Mouse (Mus musculus) lung, embryonic 14.5 days (tissue): ENCODE data around the gene Tigar. TPM values are rescaled to one million over a fixed set of nuclear protein-coding genes. Genes with fewer than 3 reads are reported as not detected.
A peak's percentile ranks its signal among the peaks of the same experiment; 100 is the strongest.

Experiments used
- ATAC-seq: fragments of 200-750 bp; cut with Nextera tagmentation; 2 replicates; pipeline ENCODE4 v1.8.0; 2017; ENCODE audit warnings: mild to moderate bottlenecking, moderate TSS enrichment, moderate library complexity; ENCODE audit not compliant: insufficient read depth
- DNase-seq: peaks from one replicate; pipeline ENCODE4 v3.0.0-alpha.2; 2015
- H3K27ac ChIP-seq: fragments of 300-500 bp; sonication (generic); 2 replicates; pipeline ENCODE4 v1.5.1; 2014; ENCODE audit warnings: low read depth, mild to moderate bottlenecking, moderate library complexity
- H3K27me3 ChIP-seq: fragments of 300-500 bp; sonication (generic); 2 replicates; pipeline ENCODE4 v1.6.1; 2014; ENCODE audit warnings: low read length, control low read depth; ENCODE audit not compliant: insufficient read depth
- H3K36me3 ChIP-seq: fragments of 300-500 bp; sonication (generic); 2 replicates; pipeline ENCODE4 v1.6.1; 2014; ENCODE audit warnings: control low read depth; ENCODE audit not compliant: insufficient read depth
- H3K4me1 ChIP-seq: fragments of 300-500 bp; sonication (generic); 2 replicates; pipeline ENCODE4 v1.6.1; 2014; ENCODE audit warnings: antibody characterized with exemption, control low read depth; ENCODE audit not compliant: insufficient read depth
- H3K4me2 ChIP-seq: fragments of 300-500 bp; sonication (generic); 2 replicates; pipeline ENCODE4 v1.6.1; 2014; ENCODE audit warnings: mild to moderate bottlenecking
- H3K4me3 ChIP-seq: fragments of 300-500 bp; sonication (generic); 2 replicates; pipeline ENCODE4 v1.5.1; 2014; ENCODE audit warnings: low read depth, low read length
- H3K9ac ChIP-seq: fragments of 300-500 bp; sonication (generic); 2 replicates; pipeline ENCODE4 v1.6.1; 2014
- H3K9me3 ChIP-seq: fragments of 300-500 bp; sonication (generic); 2 replicates; pipeline ENCODE4 v1.6.1; 2016; ENCODE audit warnings: low read depth, low read length, control low read depth
- CTCF ChIP-seq: IDR thresholded peaks from 2 replicates; pipeline ENCODE4 v1.5.1; 2016; ENCODE audit warnings: antibody characterized with exemption, low read depth
- WGBS: fragments of 180-500 bp; shearing (Covaris S2); extraction: QIAGEN DNeasy Blood & Tissue Kit; methylation state at CpG from one replicate; pipeline ENCODE4 v1.1.7; 2014; 5-methylcytosine and 5-hydroxymethylcytosine counted together
- polyA plus RNA-seq: library from polyadenylated mRNA; unstranded; fragments of >200 nt; fragmentation: Nextera tagmentation; extraction: Ambion mirVana; gene quantifications from 2 replicates; pipeline ENCODE4 v1.2.1, GENCODE M21; 2014

Tigar gene
- polyA plus RNA-seq, 1 experiment from 2014 or later: 3.5 TPM

DNA sequence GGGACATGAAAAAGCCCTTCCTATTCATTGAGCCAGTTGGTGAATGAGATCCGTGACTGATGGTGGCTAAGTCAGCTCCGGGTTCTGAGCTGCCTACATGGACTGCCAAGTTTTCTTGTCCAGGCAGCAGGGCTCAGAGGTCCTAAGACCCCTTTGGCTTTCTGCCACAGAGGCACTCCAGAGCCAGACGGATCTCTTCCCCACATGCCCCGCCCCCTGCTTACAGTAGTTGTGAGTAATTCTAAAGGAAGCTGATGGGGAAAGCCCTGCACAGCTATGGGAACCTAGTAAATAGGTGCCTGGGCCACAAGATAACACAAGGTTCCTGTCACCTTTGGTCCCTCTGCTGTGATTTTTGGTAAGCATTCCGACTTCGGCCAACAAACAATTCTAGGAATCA lies 64.4 kb downstream of the Tigar start:
- Histone ChIP-seq H3K4me3 (no peak overlapping the region), H3K36me3 (no peaks in the 10 kb centered on the region), H3K27ac (no peak overlapping the region), H3K9ac (no peak overlapping the region), H3K4me2 (no peak overlapping the region), H3K4me1 (peaks cover 8% of the 10 kb centered on the region; the same call in 1 of the 2 replicates), H3K27me3 (no peaks in the 10 kb centered on the region), H3K9me3 (no peaks in the 10 kb centered on the region)
- DNase-seq: peak; percentile 88
- WGBS: 43% methylated on average over 6 of the region's 6 CpGs
- peak; percentile 80; the same call in 1 of the 2 replicates for ATAC-seq
- no peak for TF ChIP-seq CTCF

Other genes with a start within 250 kb of the Tigar start
- 0.13 TPM in 1 of 2 replicates, not detected in the other for gene Dyrk4, start 187.7 kb downstream of the Tigar start, polyA plus RNA-seq
- 79.8 and 85.6 TPM in 2 replicates for gene Rad51ap1, start 170.0 kb downstream of the Tigar start, polyA plus RNA-seq
- 15.6 and 16.7 TPM in 2 replicates for gene D6Wsu163e, start 169.6 kb downstream of the Tigar start, polyA plus RNA-seq
- not detected in 2 replicates for gene Fgf6, start 94.0 kb downstream of the Tigar start, polyA plus RNA-seq
- gene Fgf23, start 36.7 kb downstream of the Tigar start, polyA plus RNA-seq: not detected in 2 replicates
- 660 and 684 TPM in 2 replicates for gene Ccnd2, start 42.6 kb upstream of the Tigar start, polyA plus RNA-seq